Mouse (Mus musculus) erythroblast, embryonic 14.5 days (primary cell): ENCODE measurements around the gene H3f3b.

ENCODE experiments used
- GATA1 ChIP-seq: IDR thresholded peaks from 2 replicates; pipeline ENCODE4 v1.6.1; 2012; ENCODE audit warnings: low read length, inconsistent platforms, mixed read lengths
- TAL1 ChIP-seq: IDR thresholded peaks from 3 replicates; pipeline ENCODE4 v1.6.1; 2012; ENCODE audit warnings: low read length, inconsistent platforms, mixed read lengths

DNA sequence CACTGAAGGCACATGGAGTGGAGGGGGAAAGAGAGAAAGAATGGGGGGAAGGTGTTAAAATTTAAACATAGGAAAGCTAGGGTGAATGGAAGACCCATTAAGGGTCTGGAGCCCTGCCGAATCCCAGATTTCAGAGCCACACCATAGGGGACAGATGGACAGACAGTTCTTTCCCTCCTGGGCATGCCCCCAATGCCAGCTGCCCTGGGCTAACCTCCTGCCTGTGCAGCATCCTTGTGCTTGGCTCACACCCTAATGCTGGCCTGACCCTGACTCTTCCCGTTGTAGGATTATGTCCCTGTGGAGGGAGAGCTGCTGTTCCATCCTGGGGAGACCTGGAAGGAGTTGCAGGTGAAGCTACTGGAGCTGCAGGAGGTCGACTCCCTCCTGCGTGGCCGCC lies 30.1 kb downstream of the H3f3b start:
- TF ChIP-seq GATA1 (no peak), TAL1 (no peak)
